Mouse (Mus musculus) small intestine, adult 2 months (tissue): ENCODE measurements at regions not wholly inside any gene's neighbourhood (a gene's known extent, or its start where the extent isn't known, plus 50 kb on each side); places are given as distances from the start of the nearest gene placed in this dataset.

Source experiments
- CTCF ChIP-seq: fragments of 200-500 bp; IDR thresholded peaks from 2 replicates; pipeline ENCODE4 v1.5.1; 2012; ENCODE audit warnings: low read depth, mild to moderate bottlenecking, control low read depth, inconsistent platforms, low read length, moderate library complexity, mixed read lengths; ENCODE audit not compliant: insufficient replicate concordance, insufficient read length; ENCODE audit errors: extremely low read depth
- POLR2A ChIP-seq: fragments of 200-500 bp; IDR thresholded peaks from 2 replicates; pipeline ENCODE4 v1.6.1; 2012; ENCODE audit warnings: low read depth, mild to moderate bottlenecking, control low read depth, inconsistent platforms, low read length, moderate library complexity

DNA sequence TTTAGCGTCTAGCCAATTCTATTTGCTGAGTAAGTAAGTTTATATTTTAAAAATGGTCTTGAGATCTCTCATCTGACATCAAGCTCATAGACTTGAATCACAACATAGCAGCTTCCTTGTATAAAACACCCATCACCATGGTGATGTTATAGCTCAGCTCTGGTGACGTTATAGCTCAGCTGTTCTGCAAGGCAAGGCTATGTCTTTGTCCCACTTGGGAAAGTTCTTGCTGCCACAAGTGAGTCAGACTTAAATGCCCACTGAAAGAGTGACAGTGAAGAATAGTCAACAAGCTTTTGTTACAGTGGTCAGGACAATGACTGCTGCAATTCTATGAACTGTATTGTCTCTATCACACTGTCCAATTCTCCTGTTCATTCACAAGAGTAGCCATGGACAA is 122.2 kb upstream of the Satb2 start:
- TF ChIP-seq CTCF = no peak
- TF ChIP-seq POLR2A = no peak
